Mouse (Mus musculus): ENCODE results near the gene Msl2.

Gene Msl2

DNA sequence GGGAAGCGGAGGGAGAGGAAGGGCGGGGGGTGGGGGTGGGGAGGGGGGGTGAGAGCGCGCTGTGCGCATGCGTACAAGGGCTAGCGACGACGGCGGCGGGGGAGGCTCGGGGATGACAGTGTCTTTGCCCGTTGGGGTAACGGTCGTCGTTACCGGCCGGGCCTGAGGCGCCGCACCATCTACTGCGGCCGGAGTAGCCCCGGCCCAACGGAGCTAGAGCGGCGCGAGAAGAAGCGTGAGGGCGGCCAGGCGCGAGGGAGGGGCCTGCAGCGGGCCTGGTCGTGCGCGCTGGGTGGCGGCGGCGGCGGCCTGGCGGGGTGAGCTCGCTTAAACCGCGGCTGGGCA is at the start of gene Msl2:
Msl2 (plus strand) TSS at position 115 of the 345 bp plus-strand sequence.
- DNase-seq: no peak

DNA sequence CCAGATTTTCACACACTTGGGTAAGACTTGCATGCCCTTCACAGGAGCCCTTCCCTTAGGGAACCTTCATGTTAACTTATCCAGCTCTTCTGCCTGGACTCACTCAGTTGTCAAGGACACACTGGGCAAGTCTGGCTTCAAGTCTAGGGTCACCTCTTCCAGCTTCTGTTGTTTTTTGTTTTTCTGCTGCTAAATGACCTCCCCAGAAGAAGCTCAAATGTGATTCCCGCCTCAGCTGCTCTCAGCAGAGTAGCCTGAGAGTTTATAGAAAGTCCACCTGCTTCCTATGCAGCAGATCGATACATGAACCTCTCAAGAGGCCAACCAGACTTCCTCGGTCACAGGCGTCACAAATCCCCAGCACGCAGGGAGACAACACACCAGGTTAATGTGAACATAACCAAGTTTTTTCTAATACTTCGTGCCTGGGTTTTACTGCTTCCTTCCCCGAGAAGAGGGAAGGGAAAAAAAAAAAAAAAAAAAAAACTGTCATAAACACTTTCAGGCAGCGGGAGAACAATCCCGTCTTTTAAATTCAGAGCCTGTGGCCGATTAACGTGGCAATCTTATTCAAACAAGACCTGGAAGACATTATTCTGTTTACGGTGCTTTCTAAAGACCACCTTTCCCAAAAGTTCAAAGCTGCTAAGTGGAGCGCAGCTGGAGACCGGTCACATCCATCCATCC is 40.0 kb upstream of the Msl2 start:
- no peak for DNase-seq

DNA sequence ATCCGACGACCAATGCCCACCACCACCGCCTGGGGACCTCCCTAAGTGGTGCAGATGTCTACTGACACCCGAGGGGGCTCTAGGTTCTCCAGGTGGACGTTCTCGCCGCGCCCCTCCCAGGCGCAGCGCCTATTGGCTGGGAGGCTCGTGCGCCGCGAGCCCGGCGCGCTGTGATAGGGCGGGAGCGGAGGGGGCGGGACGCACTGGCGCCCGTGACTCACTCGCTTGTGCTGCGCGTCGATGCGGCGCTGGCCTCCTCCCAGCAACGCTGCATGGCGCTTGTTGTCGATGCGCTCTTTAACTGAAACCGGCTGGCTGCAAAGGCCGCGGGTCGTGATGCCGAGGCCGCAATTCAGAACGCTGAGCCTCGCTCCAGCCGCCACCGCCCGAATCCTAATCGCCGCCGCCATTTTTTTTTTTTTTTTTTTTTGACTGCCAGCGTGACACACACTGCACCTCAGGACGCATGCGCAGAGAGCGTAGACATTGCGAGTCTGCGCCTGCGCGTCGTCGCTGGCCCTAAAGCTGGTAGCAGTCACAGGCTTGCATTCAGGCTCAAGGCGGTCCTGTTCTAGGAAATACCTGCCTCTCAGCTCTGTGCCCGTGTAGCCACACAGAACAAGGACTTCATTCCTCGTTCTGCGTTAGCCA is 39.3 kb upstream of the Msl2 start, which contains the start of gene Pccb:
Pccb (minus strand) TSS at position 451 of the 651 bp plus-strand sequence.
- DNase-seq: peak; percentile 97

DNA sequence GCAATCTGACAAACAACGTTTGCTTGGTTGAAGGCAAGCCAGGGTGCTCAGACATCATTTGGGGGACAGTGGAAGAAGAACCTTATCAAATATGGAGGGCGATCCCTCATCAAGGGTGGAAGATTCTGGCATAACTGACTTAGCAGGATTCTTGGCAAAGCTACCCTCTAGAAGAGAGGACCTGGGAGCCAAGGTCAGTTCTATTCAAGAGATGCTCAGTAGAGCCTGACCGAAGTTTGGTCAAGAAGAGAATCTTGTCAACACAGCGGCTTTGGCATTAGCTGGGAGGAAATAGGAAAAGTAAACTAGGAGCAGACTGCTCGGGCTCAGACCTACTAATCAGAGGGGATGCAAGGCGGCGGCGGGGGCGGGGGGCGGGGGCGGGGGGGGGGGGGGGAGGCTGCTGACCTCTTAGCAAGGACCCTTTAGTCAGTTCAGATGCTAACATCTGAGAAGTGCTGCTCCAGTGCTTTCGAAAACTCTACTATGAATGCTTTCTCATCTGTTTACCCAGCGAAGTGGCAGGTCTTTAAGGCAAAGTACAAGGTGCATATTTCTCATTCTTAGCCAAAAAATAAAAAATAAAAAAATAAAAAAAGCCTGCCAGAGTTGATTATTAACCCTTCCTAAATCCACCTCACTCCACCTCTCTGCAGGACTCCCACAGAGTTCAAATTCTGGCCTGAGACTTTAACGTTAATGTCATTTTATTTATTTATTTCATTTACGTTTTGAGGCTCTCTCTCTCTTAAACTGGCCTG is 37.9 kb upstream of the Msl2 start:
- DNase-seq: no peak

DNA sequence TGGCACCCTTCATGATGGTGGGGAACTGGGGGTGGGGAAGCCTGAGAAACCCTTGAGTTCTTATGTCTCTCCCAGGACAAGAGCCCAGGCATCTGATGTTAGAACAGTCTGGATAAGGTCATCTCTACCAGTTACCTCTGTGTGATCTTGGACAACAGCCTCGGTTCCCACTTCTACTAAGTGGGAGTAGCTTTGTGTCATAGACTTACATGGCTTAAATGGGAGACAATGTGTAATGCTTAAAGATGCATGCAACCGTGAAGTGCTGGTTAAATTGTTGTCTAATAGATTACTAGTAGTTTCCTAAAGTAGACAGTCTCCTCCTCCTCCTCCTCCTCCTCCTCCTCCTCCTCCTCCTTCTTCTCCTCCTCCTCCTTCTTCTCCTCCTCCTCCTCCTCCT is 37.0 kb upstream of the Msl2 start:
- no peak for DNase-seq

- DNase-seq: peak; percentile 54
Measured at GRCm38 (mm10) chr9:101037396-101037795, 36.5 kb upstream of the Msl2 start.

DNA sequence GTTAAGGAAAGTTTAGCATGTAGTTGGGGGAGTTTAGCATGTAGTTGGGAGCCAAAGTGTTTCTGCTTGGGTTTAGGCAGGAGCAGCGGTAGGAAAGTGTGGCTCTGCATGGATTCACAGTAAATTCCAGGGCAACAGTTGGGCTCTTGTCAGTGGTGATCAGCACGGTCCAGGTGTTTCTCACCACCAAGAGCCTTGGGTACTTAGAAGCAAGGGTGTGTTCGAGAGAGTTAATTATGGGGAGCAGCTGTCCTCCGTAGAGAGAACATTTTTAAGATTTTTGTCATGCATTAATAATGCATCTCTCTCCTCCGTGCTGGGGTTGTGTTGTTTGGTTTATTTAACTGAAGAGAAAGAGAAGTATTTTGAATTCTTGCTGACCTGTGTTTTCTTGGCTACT is 35.3 kb upstream of the Msl2 start:
- DNase-seq: peak; percentile 21

DNA sequence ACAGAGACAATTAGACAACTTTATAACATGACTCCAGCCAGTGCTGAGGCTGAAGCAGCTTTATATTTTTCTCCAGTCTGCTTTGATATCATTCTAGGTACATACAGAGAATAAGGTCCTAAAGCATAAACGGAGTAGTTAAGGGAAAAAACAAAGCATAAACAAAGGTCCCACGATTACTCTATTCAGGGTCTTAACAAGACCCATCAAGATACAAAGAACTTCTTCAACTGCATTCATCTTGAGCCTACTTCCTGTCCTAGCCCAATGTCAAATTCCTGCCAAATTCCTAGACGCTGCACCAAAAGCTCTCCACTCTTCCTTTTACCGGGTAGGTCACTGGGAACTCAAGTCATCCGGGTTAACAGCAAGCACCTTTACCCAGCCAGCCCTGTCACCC is 32.4 kb upstream of the Msl2 start:
- DNase-seq: no peak

DNA sequence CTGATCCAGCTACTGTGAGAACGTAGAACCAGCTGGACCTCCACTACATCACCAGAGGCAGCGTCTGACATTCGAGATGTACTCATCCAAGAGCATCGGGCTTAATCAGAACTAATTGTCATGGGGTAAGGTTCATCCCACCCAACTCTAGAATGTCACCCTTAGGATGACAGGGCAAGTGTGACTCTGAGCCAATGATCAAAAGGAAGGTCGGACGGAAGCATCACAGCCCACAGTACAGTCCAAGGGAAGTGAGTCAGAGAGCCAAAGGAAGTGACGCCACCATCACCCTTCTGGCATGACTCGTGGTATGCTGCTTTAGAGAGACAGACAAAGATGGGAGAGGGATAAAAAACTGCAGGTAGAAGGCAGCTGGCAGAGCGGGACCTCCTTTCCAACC is 31.7 kb upstream of the Msl2 start:
- DNase-seq: no peak

DNA sequence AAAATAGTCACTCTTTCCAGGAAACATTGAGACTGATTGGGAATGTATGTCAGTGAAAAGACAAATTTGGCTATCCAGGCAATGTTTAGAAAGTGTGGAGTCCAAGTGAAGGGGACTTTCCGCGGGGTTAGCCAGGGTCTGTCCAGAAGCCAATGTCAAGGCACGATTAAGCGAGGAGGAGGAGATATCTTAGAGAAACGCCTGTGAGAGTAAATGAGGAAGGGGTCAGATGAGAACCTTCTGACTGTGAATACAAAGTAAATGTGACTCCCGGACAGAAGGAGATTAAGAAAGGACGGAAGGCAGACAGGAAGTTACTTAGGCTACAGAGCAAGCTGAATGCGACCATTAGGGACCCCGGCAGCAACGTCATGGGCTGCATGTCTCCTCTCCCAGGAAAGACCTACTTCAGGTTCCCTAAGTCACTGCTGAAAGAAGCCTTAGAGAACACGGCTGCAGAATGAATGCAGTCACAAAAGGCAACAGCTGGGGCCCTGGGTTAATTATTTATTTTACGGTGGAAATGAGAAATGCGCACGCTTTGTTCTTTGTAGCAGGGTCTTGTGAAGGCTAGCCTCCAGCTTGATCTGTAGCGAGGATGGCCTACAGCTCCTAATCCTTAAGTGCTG is 28.1 kb upstream of the Msl2 start:
- no peak for DNase-seq

GRCm38 (mm10) chr9:101052007-101052406 is 21.9 kb upstream of the Msl2 start:
- no peak for DNase-seq

- no peak for DNase-seq
Measured at GRCm38 (mm10) chr9:101052691-101053090, 21.2 kb upstream of the Msl2 start.

GRCm38 (mm10) chr9:101053279-101053678 is 20.6 kb upstream of the Msl2 start:
- no peak for DNase-seq

- no peak for DNase-seq
Measured at GRCm38 (mm10) chr9:101057156-101057555, 16.7 kb upstream of the Msl2 start.

GRCm38 (mm10) chr9:101061035-101061434 is 12.9 kb upstream of the Msl2 start:
- peak; percentile 29 for DNase-seq

DNA sequence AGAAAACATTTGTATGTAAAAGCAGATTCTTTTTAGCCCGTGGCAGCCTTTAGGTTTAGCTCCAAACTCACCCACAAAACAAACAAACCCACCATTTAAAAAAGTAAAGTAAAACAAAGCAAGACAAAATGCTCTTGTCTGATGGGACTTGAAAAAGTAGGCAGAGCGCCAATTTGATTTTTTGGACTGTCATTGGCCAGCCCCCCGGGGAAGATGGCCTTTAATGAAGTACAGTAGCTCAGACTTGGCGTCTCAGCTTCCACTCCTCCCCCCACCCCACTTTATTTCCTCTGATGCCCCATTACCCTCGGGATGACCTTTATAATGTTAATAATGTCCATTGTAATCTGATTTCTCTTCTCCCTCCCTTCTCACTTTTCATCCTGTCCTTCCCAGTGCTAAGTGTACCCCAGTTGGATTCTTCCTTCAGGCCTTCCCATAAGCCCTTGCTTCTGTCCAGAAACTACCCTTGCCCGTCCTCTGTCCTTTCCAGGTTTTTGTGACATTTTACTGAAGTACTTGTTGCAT is 11.6 kb upstream of the Msl2 start:
- peak; percentile 61 for DNase-seq

DNA sequence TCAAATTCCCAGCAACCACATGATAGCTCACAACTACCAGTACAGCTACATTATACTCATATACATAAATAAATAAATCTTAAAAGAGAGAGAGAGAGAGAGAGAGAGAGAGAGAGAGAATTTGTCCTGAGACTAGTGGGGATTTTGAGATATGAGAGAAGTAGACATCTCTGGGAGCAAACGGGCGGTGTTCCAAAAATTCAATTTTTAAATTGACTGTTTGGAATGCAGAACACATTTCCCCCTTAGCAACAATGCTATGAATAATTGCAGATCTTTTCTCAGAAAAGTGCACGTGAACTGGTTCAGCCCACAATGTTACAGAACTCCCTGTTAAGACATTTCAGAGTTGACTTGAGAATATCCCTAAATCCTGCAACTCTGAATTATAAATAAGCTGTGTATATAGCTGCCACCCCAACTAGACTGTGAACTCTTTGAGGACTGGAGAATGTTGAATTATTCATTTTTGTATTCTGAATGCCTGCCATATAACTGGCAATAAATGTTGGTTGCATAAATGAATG is 8.8 kb upstream of the Msl2 start:
- no peak for DNase-seq

GRCm38 (mm10) chr9:101069781-101070180 is 4.1 kb upstream of the Msl2 start:
- no peak for DNase-seq

DNA sequence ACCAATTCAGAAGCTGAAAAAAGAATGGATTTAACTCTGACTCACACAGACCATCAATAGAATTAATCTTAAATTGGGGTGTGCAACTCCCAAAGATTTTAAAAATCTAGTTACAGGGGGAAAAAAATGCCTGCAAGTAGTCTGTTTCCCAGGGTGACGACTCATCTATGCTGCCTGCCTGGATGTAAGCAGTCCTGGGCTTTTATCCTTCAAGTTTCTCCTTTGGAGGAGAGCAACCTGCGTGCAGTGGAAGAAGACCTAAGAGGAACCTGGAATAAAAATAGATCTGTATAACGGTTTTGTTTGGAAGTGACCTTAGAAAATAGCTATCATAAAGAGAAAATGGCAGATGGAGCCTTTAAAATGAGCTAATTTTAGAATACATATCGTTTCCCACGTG is 1.4 kb upstream of the Msl2 start:
- no peak for DNase-seq

DNA sequence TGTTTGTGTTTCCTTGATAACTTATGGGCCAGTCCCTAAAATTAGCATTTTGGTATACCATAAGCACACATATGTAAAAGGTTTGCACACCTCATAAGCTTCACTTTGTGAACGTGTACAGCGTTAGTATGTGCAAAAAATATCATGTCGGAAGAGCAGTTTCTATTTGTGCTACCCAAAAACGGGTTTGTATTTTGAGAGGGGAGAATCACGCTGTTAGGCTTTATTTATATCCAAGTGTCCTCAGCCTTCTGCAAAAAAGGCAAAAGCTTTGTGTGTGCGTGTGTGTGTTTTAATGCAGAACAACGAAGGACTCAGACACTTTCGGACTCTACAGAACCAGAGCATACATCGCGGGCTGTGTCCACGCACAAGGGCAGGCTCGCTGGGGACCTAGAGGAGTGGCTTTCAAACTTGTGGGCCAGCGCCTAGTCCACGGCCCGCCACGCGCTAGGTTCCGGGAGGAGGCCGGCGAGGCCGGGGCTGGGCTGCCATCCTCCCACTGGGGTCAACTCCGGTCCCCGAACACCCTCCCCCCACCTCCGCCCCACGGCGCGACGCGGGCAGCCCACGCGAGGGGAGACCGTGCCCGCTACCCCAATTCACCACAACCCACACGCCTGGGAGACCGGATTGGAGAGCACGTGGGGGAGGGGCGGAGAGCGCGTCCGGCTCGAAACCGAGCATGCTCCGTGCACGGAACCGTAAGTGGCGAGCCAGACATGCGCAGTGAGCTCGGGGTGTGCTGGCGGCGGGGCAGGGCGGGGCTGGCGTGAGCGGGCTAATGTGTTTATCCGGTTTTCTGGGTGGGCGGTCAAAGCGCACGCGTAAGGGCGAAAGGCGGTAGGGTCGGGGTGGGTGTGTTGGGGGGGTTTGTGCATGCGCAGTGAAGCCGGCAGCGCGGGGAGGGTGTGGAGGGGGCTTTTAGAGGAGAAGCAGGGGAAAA is 587 bp upstream of the Msl2 start:
- DNase-seq: peak; percentile 99

DNA sequence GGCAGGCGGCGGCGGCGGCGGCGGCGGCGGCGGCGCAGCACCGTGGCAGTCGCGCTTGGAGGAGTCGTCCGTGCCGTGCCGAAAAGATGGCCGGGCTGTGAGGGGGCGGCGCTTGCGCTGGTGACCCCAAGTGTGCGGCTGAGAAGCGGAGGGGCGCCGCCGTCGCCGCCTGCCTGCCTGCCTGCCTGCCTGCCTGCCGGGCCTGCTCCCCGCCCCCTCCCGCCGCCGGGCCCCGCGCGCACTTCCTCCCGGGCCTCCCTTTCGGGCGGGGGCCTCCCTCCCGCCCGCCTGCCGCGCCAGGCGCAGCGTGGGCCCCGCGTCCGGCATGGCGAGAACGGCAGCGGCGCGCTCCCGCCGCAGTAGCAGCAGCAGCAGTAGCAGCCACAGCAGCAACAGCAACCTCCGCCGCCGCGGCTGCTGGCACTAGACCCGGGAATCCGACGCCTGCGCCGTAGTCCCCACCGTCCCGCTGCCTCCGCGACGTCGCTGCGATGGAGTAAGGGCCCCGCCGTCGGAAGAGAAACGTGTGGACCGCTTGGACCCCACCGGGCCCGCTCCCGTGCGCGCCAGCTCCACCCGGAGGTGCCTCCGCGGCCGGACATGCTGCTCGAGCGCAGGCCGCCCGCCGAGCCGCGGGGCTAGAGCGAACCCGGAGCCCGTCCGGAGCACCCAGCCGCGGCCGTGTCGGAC is 576 bp downstream of the Msl2 start:
- peak; percentile 91 for DNase-seq
